Mouse (Mus musculus) embryonic facial prominence, embryonic 15.5 days (tissue): ENCODE measurements around the gene Fam71e1. TPM values are rescaled to one million over a fixed set of nuclear protein-coding genes. Genes with fewer than 3 reads are reported as not detected.

Experiments used
- ATAC-seq: fragments of 200-750 bp; cut with Nextera tagmentation; 2 replicates; pipeline ENCODE4 v1.8.0; 2017; ENCODE audit warnings: low read depth, moderate TSS enrichment; ENCODE audit not compliant: insufficient number of reproducible peaks, low FRiP score, low TSS enrichment
- H3K27ac ChIP-seq: fragments of 300-500 bp; sonication (generic); replicated peaks from 2 replicates; pipeline ENCODE4 v1.5.1; 2015; ENCODE audit warnings: mild to moderate bottlenecking, inconsistent platforms
- H3K27me3 ChIP-seq: fragments of 300-500 bp; sonication (generic); 2 replicates; pipeline ENCODE4 v1.6.1; 2015; ENCODE audit warnings: inconsistent platforms
- H3K36me3 ChIP-seq: fragments of 300-500 bp; sonication (generic); 2 replicates; pipeline ENCODE4 v1.6.1; 2015; ENCODE audit warnings: mild to moderate bottlenecking, inconsistent platforms
- H3K4me1 ChIP-seq: fragments of 300-500 bp; sonication (generic); 2 replicates; pipeline ENCODE4 v1.6.1; 2015; ENCODE audit warnings: inconsistent platforms
- H3K4me2 ChIP-seq: fragments of 300-500 bp; sonication (generic); replicated peaks from 2 replicates; pipeline ENCODE4 v1.6.1; 2015; ENCODE audit warnings: mild to moderate bottlenecking, inconsistent platforms
- H3K4me3 ChIP-seq: fragments of 300-500 bp; sonication (generic); replicated peaks from 2 replicates; pipeline ENCODE4 v1.5.1; 2015; ENCODE audit warnings: mild to moderate bottlenecking, inconsistent platforms
- H3K9ac ChIP-seq: fragments of 300-500 bp; sonication (generic); 2 replicates; pipeline ENCODE4 v1.6.1; 2015; ENCODE audit warnings: inconsistent platforms
- H3K9me3 ChIP-seq: fragments of 300-500 bp; sonication (generic); replicated peaks from 2 replicates; pipeline ENCODE4 v1.6.1; 2016; ENCODE audit warnings: inconsistent platforms
- WGBS: fragments of 180-500 bp; shearing (Covaris S2); methylation state at CpG from one replicate; pipeline ENCODE4 v1.1.7; 2015; 5-methylcytosine and 5-hydroxymethylcytosine counted together
- polyA plus RNA-seq: library from polyadenylated mRNA; unstranded; fragments of >200 nt; fragmentation: Nextera tagmentation; extraction: Ambion mirVana; gene quantifications from 2 replicates; pipeline ENCODE4 v1.2.1, GENCODE M21; 2015

The Fam71e1 gene
- polyA plus RNA-seq, 1 experiment from 2014 or later: 14.7 TPM

DNA sequence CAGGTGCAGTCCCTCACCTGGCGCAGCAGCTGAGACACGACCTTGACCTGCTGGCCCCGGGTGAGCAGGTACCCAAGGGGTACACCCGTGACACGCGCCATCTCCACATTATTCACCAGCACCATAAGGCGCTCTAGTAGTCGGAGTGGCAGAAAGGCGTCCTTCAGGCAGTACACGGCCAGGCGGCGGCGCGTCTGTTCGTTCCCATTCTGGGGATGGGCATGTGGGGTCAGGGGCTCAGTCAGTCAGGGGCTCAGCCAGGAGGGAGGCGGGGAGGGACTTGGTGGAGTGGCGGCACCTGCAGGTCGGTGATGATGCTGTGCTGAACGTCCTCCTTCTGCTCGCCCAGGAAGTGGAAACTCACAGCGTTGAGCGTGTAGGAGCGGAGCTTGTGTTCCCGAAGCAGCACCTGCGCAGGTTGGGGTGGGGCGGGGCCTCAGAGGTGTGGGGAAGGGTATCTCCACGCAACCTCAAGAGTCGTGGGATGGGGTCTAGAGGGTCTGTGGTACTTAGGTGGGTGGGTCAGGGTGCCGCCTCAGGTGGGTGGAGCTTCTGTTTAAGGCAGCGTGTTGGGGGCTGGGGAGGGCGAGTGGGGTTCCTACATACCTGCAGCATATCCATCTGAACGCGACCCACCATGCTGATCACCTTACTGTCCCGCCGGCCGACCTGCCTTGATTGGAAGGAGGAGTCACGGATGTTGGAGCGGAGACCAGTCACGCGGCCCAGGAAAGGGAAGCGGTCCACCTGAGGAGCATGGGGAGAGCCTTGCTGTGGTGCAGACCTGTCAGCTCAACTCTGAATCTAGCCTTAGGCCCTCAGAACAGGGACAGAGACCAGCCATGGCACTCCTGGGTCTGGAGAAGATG is 42.6 kb downstream of the Fam71e1 start:
- Histone ChIP-seq H3K4me3 (no peak overlapping the region), H3K36me3 (peaks cover 87% of the 10 kb centered on the region), H3K4me2 (no peak overlapping the region), H3K27me3 (no peaks in the 10 kb centered on the region), H3K9me3 (no peaks in the 10 kb centered on the region), H3K27ac (no peak overlapping the region), H3K4me1 (no peaks in the 10 kb centered on the region), H3K9ac (no peak overlapping the region)
- no peak for ATAC-seq
- 90% methylated on average over 41 of the region's 41 CpGs for WGBS

GRCm38 (mm10) chr7:44542555-44542954 is 46.2 kb downstream of the Fam71e1 start:
- Histone ChIP-seq H3K27ac (no peak overlapping the region), H3K27me3 (no peaks in the 10 kb centered on the region), H3K9ac (no peak overlapping the region), H3K4me2 (no peak overlapping the region), H3K4me3 (no peak overlapping the region), H3K36me3 (peaks cover 54% of the 10 kb centered on the region), H3K4me1 (peaks cover 7% of the 10 kb centered on the region), H3K9me3 (no peaks in the 10 kb centered on the region)
- WGBS: 91% methylated on average over 11 of the region's 11 CpGs
- no peak for ATAC-seq

DNA sequence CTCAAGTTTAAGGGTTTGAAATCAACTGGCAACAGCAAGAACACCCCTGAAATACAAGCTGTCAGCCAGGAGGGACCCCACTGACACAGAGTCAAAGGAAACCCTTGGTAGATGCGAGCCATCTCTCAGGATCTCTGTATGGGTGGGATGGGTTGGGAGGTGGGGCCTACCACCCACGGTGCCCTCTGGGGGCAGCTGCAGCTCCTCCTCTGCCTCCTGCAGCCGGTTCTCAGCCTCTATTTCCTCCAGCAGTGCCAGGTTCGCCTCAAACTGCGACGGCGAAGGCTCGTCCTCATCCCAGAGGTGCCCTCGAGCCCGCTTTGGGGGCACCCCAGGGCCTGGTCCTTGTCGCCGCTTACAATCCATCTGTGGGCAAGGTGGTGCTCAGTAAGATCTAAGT is 46.7 kb downstream of the Fam71e1 start:
- Histone ChIP-seq H3K36me3 (peaks cover 49% of the 10 kb centered on the region), H3K4me2 (no peak overlapping the region), H3K27ac (no peak overlapping the region), H3K9ac (no peak overlapping the region), H3K27me3 (no peaks in the 10 kb centered on the region), H3K4me3 (no peak overlapping the region), H3K4me1 (peaks cover 12% of the 10 kb centered on the region), H3K9me3 (no peaks in the 10 kb centered on the region)
- 74% methylated on average over 12 of the region's 12 CpGs for WGBS
- ATAC-seq: no peak

GRCm38 (mm10) chr7:44546274-44546673 is 49.9 kb downstream of the Fam71e1 start:
- H3K9ac ChIP-seq: no peak overlapping the region
- peaks cover 37% of the 10 kb centered on the region for H3K36me3 ChIP-seq
- H3K4me3 ChIP-seq: no peak overlapping the region
- H3K4me1 ChIP-seq: peaks cover 18% of the 10 kb centered on the region
- no peak for ATAC-seq
- 94% methylated on average over 3 of the region's 3 CpGs for WGBS
- no peaks in the 10 kb centered on the region for H3K27me3 ChIP-seq
- H3K9me3 ChIP-seq: no peaks in the 10 kb centered on the region
- no peak overlapping the region for H3K27ac ChIP-seq
- H3K4me2 ChIP-seq: no peak overlapping the region

DNA sequence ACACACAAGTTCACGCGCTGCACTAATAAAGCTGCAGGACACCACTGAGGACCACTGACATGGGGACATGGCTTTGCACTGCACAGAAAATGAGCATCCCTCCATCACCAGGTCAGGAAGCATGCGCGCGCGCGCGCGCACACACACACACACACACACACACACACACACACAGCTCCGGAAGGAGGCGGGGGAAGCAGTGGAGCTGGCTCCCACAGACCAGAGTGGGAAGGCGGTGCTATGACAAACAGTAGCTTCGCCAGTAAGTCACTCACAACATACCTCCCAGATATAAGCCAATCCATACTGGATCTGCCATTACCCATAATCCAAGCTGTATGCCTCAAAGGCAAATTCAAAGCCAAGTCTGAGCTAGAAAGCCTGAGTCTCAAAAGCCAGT is 50.7 kb downstream of the Fam71e1 start:
- no peak for ATAC-seq
- no peak overlapping the region for H3K27ac ChIP-seq
- WGBS: 90% methylated on average over 13 of the region's 13 CpGs

GRCm38 (mm10) chr7:44547725-44548124 is 51.3 kb downstream of the Fam71e1 start:
- Histone ChIP-seq H3K9ac (peak overlapping the region; percentile 51), H3K4me1 (peaks cover 22% of the 10 kb centered on the region), H3K4me2 (peak overlapping the region; percentile 87), H3K4me3 (peak overlapping the region; percentile 70), H3K27me3 (no peaks in the 10 kb centered on the region), H3K36me3 (peaks cover 34% of the 10 kb centered on the region), H3K27ac (peak overlapping the region; percentile 86; the same call in 1 of the 2 replicates), H3K9me3 (no peaks in the 10 kb centered on the region)
- WGBS: 18% methylated on average over 5 of the region's 5 CpGs
- no peak for ATAC-seq

More for the DNA sequence above, 50.7 kb downstream of the Fam71e1 start:
- Histone ChIP-seq H3K4me1 (peaks cover 18% of the 10 kb centered on the region), H3K4me3 (peak overlapping the region; percentile 70; the same call in 1 of the 2 replicates), H3K9ac (no peak overlapping the region; the same call in 1 of the 2 replicates), H3K4me2 (peak overlapping the region; percentile 87), H3K9me3 (no peaks in the 10 kb centered on the region), H3K27me3 (no peaks in the 10 kb centered on the region), H3K36me3 (peaks cover 37% of the 10 kb centered on the region)

GRCm38 (mm10) chr7:44548497-44549087 is 52.2 kb downstream of the Fam71e1 start, which contains the start of gene Pold1:
TSS of gene Pold1 (minus strand) at chr7:44548849.
- Histone ChIP-seq H3K9ac (peak within 1 kb of the TSS; percentile 51), H3K4me2 (peak within 1 kb of the TSS; percentile 87), H3K9me3 (no peaks in the 10 kb centered on the region), H3K36me3 (peaks cover 31% of the 10 kb centered on the region), H3K4me3 (peak within 1 kb of the TSS; percentile 70), H3K27ac (peak within 1 kb of the TSS; percentile 86), H3K27me3 (no peaks in the 10 kb centered on the region), H3K4me1 (peaks cover 28% of the 10 kb centered on the region)
- under 1% methylated on average over 43 of the region's 43 CpGs for WGBS
- ATAC-seq: peak; percentile 93

DNA sequence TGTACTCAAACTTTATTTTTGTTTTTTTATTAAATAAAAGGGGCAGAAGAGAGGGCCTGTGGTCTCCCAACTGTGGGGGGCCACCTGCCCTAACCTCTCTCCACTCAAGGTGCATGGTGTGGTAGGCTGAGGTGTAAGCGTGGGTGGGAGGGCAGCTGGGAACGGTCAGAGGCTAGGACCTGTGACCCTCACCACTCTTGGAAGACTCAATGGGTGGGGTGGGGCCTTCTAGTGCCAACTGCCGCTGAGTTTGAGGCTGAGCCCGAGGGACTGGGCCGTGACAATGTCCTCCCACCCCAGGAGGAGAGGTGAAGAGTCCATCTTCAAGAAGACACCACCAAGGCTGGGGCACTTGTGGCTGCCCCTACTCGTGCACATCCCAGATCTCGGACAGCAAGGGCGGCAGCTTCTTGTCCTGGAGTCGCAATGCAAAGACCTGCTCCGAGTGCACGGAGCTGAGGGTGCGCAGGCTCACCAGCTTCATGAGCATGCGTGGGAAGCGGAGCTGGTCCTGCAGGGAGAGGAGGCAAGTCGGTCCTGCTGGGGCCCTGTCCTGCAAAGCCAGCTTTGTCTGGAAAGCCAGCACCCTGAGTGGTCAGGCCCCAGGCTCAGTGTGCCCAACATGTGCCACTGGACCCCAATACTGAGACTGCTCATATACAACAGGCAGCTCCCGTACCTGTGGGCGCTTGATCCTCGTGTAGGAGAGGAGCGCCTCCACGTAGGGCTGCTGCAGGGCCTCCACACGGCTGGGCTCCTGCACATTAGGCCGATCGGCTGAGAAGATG is 53.4 kb downstream of the Fam71e1 start:
- no peaks in the 10 kb centered on the region for H3K27me3 ChIP-seq
- H3K27ac ChIP-seq: no peak overlapping the region
- no peaks in the 10 kb centered on the region for H3K9me3 ChIP-seq
- H3K36me3 ChIP-seq: peaks cover 31% of the 10 kb centered on the region
- H3K9ac ChIP-seq: no peak overlapping the region
- WGBS: 93% methylated on average over 23 of the region's 23 CpGs
- no peak overlapping the region for H3K4me2 ChIP-seq
- no peak overlapping the region for H3K4me3 ChIP-seq
- H3K4me1 ChIP-seq: peaks cover 32% of the 10 kb centered on the region
- no peak for ATAC-seq

DNA sequence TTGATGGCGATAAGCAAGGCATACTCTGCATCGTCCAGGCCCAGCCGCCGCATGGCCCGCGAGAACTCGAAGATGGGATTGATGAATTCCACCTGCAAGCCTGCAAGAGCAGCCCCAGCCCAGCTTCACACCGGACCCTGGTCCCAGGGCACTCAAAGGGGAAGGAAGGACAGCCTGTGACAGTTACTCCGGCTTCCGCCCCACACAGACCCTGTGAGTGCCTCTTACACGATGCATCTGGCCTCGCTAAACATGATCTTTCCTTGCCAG is 54.0 kb downstream of the Fam71e1 start:
- no peak overlapping the region for H3K4me3 ChIP-seq
- ATAC-seq: no peak
- WGBS: 91% methylated on average over 12 of the region's 12 CpGs

More for the DNA sequence above, 54.0 kb downstream of the Fam71e1 start:
- peaks cover 32% of the 10 kb centered on the region for H3K4me1 ChIP-seq
- no peak overlapping the region for H3K4me2 ChIP-seq
- H3K9ac ChIP-seq: no peak overlapping the region
- H3K27me3 ChIP-seq: no peaks in the 10 kb centered on the region
- H3K9me3 ChIP-seq: no peaks in the 10 kb centered on the region
- H3K27ac ChIP-seq: no peak overlapping the region
- H3K36me3 ChIP-seq: peaks cover 31% of the 10 kb centered on the region
